Mouse (Mus musculus) adrenal gland (tissue): ENCODE measurements around the gene Gm49395.

ENCODE experiments used
- intact Hi-C: fragments of 180-260 bp; cut with DNase I; formaldehyde crosslinking; loops from one replicate; pipeline ENCODE4 v1.15.1; 2025

The Gm49395 gene

DNA sequence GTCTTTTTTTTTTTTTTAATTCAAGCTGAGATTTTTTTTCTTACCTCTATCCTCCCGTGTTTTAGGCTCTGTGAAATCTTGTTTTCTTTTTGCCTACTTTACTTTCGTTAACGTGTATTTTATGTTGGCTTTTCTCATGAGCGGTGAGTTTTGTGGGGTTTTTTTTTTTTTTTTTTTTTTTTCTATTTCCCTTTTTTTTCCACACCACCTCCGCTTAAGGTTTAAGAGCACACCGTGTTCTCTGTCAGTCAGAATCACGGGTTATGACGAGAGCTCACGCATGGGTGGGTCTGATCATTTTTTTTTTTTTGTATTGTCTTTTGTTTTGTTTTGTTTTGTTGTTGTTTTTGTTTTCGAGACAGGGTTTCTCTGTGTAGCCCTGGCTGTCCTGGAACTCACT lies 103.6 kb downstream of the Gm49395 start:
- intact Hi-C loops, result no loop called here

DNA sequence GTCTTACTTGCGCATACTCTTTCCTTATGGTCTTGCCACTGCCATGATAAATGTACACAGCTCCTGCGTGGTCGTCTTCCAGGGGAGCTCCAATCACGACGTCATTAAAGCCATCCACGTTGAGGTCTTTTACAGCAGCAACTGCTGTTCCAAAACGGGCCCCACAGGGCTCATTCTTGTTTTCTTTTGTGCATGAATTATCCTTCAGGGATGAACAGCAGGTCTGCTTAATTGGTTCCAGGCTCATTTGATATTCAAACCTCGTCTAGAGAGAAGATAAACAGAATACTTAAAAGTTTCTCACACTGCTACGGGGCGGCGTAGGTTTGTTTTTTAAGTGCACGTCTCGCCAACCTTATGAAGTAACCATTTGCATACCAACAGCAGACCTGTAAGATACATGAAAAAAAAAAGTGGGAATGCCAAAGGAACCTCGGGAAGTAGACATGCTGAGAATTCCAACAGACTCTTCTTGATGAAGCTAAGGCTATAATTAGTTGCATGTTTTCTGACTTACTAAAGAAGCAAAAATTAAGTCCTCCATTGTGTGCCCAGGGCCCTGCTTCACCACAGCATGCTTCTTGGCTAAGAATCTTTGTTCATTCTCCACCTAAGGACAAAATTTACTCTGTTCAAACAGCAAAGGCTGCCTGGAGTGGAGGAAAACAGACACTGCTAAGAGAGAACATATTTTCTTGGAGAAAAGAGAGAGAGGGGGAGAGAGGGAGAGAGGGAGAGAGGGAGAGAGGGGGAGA lies 109.3 kb downstream of the Gm49395 start:
- intact Hi-C loops, result no loop called here

DNA sequence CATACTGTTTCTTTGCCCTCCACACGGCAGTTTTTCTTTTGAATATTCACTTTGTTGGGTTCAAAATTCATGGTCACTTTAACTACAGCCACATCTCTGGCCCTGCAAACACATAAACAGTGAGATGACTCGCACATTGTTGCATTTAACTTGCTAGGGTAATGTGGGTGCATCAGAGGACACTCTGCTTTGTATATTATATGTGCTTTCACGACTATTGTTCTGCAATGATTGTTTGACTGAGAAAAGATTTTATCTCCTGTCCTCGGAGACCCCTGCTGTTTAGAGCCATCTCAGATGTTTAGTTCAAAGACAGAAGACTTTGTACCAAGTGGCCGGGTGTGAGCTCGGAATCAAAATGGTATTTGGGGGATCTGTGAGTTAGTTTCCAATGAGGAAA lies 114.1 kb downstream of the Gm49395 start:
- intact Hi-C loops, result loop anchor here (5.0 to 10.0 kb wide), 2 partner anchors 117 to 235 kb away; partner anchors contain the start of genes Gm49395 and Itga1

DNA sequence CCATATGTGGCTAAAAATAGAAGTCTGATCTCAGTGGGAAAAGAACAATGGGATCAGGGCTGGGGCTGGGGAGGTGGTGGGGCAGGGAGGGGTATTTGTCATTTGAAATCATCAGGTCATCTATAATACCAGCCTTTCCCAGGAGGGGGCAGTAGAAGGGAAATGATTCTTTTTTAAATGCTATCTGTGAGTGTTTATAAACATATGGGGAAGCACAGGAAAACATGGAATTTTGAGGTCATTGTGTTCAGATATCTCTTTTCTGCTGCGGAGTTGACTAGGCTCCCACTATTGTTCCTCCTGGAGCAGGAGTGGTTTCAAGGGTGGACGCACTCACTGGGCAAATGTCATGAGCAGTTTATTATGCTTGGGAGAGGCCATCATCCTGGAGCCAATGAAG lies 114.6 kb downstream of the Gm49395 start:
- intact Hi-C loops, result loop anchor here (5.0 to 10.0 kb wide), 2 partner anchors 118 to 235 kb away; partner anchors contain the start of genes Gm49395 and Itga1
